Mouse (Mus musculus): Measurements from ENCODE around the gene Cxcl17. TPM values are rescaled to one million over a fixed set of nuclear protein-coding genes. Genes with fewer than 3 reads are reported as not detected.

Gene Cxcl17
- polyA plus RNA-seq, 2 experiments: not detected

DNA sequence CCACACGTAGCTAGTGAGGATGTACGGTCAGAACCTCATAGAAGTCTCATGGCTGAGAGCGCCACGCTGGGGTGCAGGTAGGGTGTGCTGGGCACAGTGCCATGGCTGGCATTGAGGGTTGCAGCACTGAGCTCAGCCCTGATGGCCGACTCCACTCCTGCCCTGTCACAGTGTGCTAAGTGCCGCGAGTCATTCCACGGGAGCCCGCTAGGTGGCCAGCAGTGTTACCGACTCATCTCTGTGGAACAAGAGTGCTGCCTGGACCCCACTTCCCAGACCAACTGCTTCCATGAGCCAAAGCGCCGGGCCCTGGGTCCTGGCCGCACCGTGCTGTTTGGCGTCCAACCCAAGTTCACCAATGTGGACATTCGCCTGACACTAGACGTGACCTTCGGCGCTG lies 49.5 kb downstream of the Cxcl17 start:
- Histone ChIP-seq H3K9me3 (ENCODE audit: control insufficient read depth, low read length) (no peaks in the 10 kb centered on the region), H3K4me1 (replicated peaks; ENCODE audit: control insufficient read depth in 2 of 2, insufficient read depth in 2 of 2, low read length in 1 of 2) (no peaks in the 10 kb centered on the region), H3K36me3 (replicated peaks; ENCODE audit: control insufficient read depth, insufficient read depth, low read depth) (no peaks in the 10 kb centered on the region), H3K9ac (replicated peaks) (no peak overlapping the region), H3K4me3 (ENCODE audit: insufficient read depth in 1 of 2, low read depth in 2 of 2, low read length in 2 of 2) (no peak overlapping the region), H3K27me3 (ENCODE audit: control insufficient read depth, insufficient read depth, low read length) (peaks cover 15% of the 10 kb centered on the region), H3K4me2 (ENCODE audit: low read depth) (no peak overlapping the region), H3K27ac (no peak overlapping the region)
- no peak for ATAC-seq (ENCODE audit: insufficient read depth)
- no peak for DNase-seq (ENCODE audit: low read depth in 3 of 3, low spot score in 3 of 3)
- whole genome bisulfite sequencing (ENCODE audit: insufficient replicate concordance): 76% methylated on average over 19 of the region's 19 CpGs
- TF ChIP-seq CTCF (IDR thresholded peaks at IDR 0.05; ENCODE audit: low read depth): peak; percentile 55
- TF ChIP-seq EP300 (IDR thresholded peaks at IDR 0.05; ENCODE audit: low read depth): no peak

DNA sequence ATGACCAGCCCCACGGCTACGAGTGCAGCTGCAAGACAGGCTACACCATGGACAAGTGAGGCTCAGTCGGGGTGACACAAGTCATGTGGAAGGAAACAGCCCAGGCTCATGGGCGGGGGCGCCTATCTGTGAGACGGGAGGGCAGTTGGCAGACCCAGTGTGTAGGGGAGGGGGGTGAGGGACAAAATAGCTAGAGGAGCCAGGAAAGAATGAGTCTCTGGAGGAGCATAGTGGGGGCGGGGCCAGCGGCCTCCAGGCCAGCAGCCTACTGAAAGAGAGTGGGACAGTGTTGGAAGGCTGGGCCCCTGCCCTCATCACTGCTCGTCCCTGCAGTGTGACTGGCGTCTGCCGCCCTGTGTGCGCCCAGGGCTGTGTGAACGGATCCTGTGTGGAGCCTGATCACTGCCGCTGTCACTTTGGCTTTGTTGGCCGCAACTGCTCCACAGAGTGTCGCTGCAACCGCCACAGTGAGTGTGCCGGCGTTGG lies 53.9 kb downstream of the Cxcl17 start:
- Histone ChIP-seq H3K36me3 (replicated peaks; ENCODE audit: control insufficient read depth, insufficient read depth, low read depth) (no peaks in the 10 kb centered on the region), H3K27ac (no peak overlapping the region), H3K9me3 (ENCODE audit: control insufficient read depth, low read length) (no peaks in the 10 kb centered on the region), H3K4me3 (ENCODE audit: insufficient read depth in 1 of 2, low read depth in 2 of 2, low read length in 2 of 2) (no peak overlapping the region), H3K4me1 (replicated peaks; ENCODE audit: control insufficient read depth in 2 of 2, insufficient read depth in 2 of 2, low read length in 1 of 2) (no peaks in the 10 kb centered on the region), H3K27me3 (ENCODE audit: control insufficient read depth, insufficient read depth, low read length) (no peaks in the 10 kb centered on the region), H3K4me2 (ENCODE audit: low read depth) (no peak overlapping the region), H3K9ac (replicated peaks) (no peak overlapping the region)
- no peak for TF ChIP-seq CTCF (IDR thresholded peaks at IDR 0.05; ENCODE audit: low read depth)
- no peak for TF ChIP-seq EP300 (IDR thresholded peaks at IDR 0.05; ENCODE audit: low read depth)
- 75% methylated on average over 19 of the region's 19 CpGs for WGBS (ENCODE audit: insufficient replicate concordance)
- DNase-seq (ENCODE audit: low read depth in 3 of 3, low spot score in 3 of 3) (no peak), ATAC-seq (ENCODE audit: insufficient read depth) (no peak)

Other genes starting within 250 kb of the Cxcl17 start
- 0.73 and 0.74 TPM in 2 replicates for gene Pou2f2, start 233.2 kb downstream of the Cxcl17 start, polyA plus RNA-seq (2012; rRNA removed)
- 0.94 and 1.5 TPM in 2 replicates for gene Pou2f2, start 233.2 kb downstream of the Cxcl17 start, polyA plus RNA-seq (2014; fragmentation: Nextera tagmentation; extraction: Ambion mirVana)
- gene Dedd2, start 192.3 kb downstream of the Cxcl17 start, polyA plus RNA-seq (2012; rRNA removed): 26.9 and 27.9 TPM in 2 replicates
- 20.8 and 22.7 TPM in 2 replicates for gene Dedd2, start 192.3 kb downstream of the Cxcl17 start, polyA plus RNA-seq (2014; fragmentation: Nextera tagmentation; extraction: Ambion mirVana)
- gene Zfp526, start 191.5 kb downstream of the Cxcl17 start, polyA plus RNA-seq (2012; rRNA removed): 4.6 and 4.9 TPM in 2 replicates
- gene Zfp526, start 191.5 kb downstream of the Cxcl17 start, polyA plus RNA-seq (2014; fragmentation: Nextera tagmentation; extraction: Ambion mirVana): 2.1 TPM in 2 replicates
- gene Gsk3a, start 175.0 kb downstream of the Cxcl17 start, polyA plus RNA-seq (2012; rRNA removed): 48.6 and 55.6 TPM in 2 replicates
- 8.4 and 8.9 TPM in 2 replicates for gene Gsk3a, start 175.0 kb downstream of the Cxcl17 start, polyA plus RNA-seq (2014; fragmentation: Nextera tagmentation; extraction: Ambion mirVana)
- 8.5 and 9.8 TPM in 2 replicates for gene Erf, start 162.1 kb downstream of the Cxcl17 start, polyA plus RNA-seq (2012; rRNA removed)
- 5.1 and 5.3 TPM in 2 replicates for gene Erf, start 162.1 kb downstream of the Cxcl17 start, polyA plus RNA-seq (2014; fragmentation: Nextera tagmentation; extraction: Ambion mirVana)
- 14.0 and 14.8 TPM in 2 replicates for gene Cic, start 145.2 kb downstream of the Cxcl17 start, polyA plus RNA-seq (2012; rRNA removed)
- 9.7 and 12.3 TPM in 2 replicates for gene Cic, start 145.2 kb downstream of the Cxcl17 start, polyA plus RNA-seq (2014; fragmentation: Nextera tagmentation; extraction: Ambion mirVana)
- gene Pafah1b3, start 114.9 kb downstream of the Cxcl17 start, polyA plus RNA-seq (2012; rRNA removed): 26.2 and 29.4 TPM in 2 replicates
- 24.3 and 29.8 TPM in 2 replicates for gene Pafah1b3, start 114.9 kb downstream of the Cxcl17 start, polyA plus RNA-seq (2014; fragmentation: Nextera tagmentation; extraction: Ambion mirVana)
- 0.03 and 0.04 TPM in 2 replicates for gene Prr19, start 111.5 kb downstream of the Cxcl17 start, polyA plus RNA-seq (2012; rRNA removed)
- gene Prr19, start 111.5 kb downstream of the Cxcl17 start, polyA plus RNA-seq (2014; fragmentation: Nextera tagmentation; extraction: Ambion mirVana): not detected in 2 replicates
- gene Tmem145, start 106.8 kb downstream of the Cxcl17 start, polyA plus RNA-seq (2012; rRNA removed): 0.23 TPM in 1 of 2 replicates, not detected in the other
- gene Tmem145, start 106.8 kb downstream of the Cxcl17 start, polyA plus RNA-seq (2014; fragmentation: Nextera tagmentation; extraction: Ambion mirVana): not detected in 2 replicates
- gene Megf8, start 95.7 kb downstream of the Cxcl17 start, polyA plus RNA-seq (2012; rRNA removed): 1.3 TPM in 2 replicates
- gene Megf8, start 95.7 kb downstream of the Cxcl17 start, polyA plus RNA-seq (2014; fragmentation: Nextera tagmentation; extraction: Ambion mirVana): 0.53 and 0.71 TPM in 2 replicates
- gene Cnfn, start 43.2 kb downstream of the Cxcl17 start, polyA plus RNA-seq (2012; rRNA removed): not detected in 2 replicates
- gene Cnfn, start 43.2 kb downstream of the Cxcl17 start, polyA plus RNA-seq (2014; fragmentation: Nextera tagmentation; extraction: Ambion mirVana): not detected in 2 replicates
- 2.3 TPM in 2 replicates for gene Lipe, start 14.2 kb downstream of the Cxcl17 start, polyA plus RNA-seq (2012; rRNA removed)
- gene Lipe, start 14.2 kb downstream of the Cxcl17 start, polyA plus RNA-seq (2014; fragmentation: Nextera tagmentation; extraction: Ambion mirVana): 0.38 and 0.72 TPM in 2 replicates
- 2.8 and 3.0 TPM in 2 replicates for gene Ceacam1, start 64.7 kb upstream of the Cxcl17 start, polyA plus RNA-seq (2012; rRNA removed)
- 3.8 and 4.3 TPM in 2 replicates for gene Ceacam1, start 64.7 kb upstream of the Cxcl17 start, polyA plus RNA-seq (2014; fragmentation: Nextera tagmentation; extraction: Ambion mirVana)
- gene Ceacam2, start 127.0 kb upstream of the Cxcl17 start, polyA plus RNA-seq (2012; rRNA removed): 0.02 and 0.03 TPM in 2 replicates
- 0.15 TPM in 1 of 2 replicates, not detected in the other for gene Ceacam2, start 127.0 kb upstream of the Cxcl17 start, polyA plus RNA-seq (2014; fragmentation: Nextera tagmentation; extraction: Ambion mirVana)
- 0.40 and 0.52 TPM in 2 replicates for gene Erich4, start 203.0 kb upstream of the Cxcl17 start, polyA plus RNA-seq (2012; rRNA removed)
- 0.47 and 0.51 TPM in 2 replicates for gene Erich4, start 203.0 kb upstream of the Cxcl17 start, polyA plus RNA-seq (2014; fragmentation: Nextera tagmentation; extraction: Ambion mirVana)
- 8.1 and 9.6 TPM in 2 replicates for gene Dmac2, start 206.5 kb upstream of the Cxcl17 start, polyA plus RNA-seq (2012; rRNA removed)
- 6.9 and 7.4 TPM in 2 replicates for gene Dmac2, start 206.5 kb upstream of the Cxcl17 start, polyA plus RNA-seq (2014; fragmentation: Nextera tagmentation; extraction: Ambion mirVana)
- gene B3gnt8, start 213.8 kb upstream of the Cxcl17 start, polyA plus RNA-seq (2012; rRNA removed): 1.6 TPM in 2 replicates
- 0.72 and 0.81 TPM in 2 replicates for gene B3gnt8, start 213.8 kb upstream of the Cxcl17 start, polyA plus RNA-seq (2014; fragmentation: Nextera tagmentation; extraction: Ambion mirVana)
- 20.1 and 22.0 TPM in 2 replicates for gene Bckdha, start 246.1 kb upstream of the Cxcl17 start, polyA plus RNA-seq (2012; rRNA removed)
- gene Bckdha, start 246.1 kb upstream of the Cxcl17 start, polyA plus RNA-seq (2014; fragmentation: Nextera tagmentation; extraction: Ambion mirVana): 17.3 and 21.0 TPM in 2 replicates
- gene Exosc5, start 246.3 kb upstream of the Cxcl17 start, polyA plus RNA-seq (2012; rRNA removed): 33.7 and 35.2 TPM in 2 replicates
- 48.1 and 51.6 TPM in 2 replicates for gene Exosc5, start 246.3 kb upstream of the Cxcl17 start, polyA plus RNA-seq (2014; fragmentation: Nextera tagmentation; extraction: Ambion mirVana)